Mouse (Mus musculus): ENCODE data around the gene Ppp1r12b.

Gene Ppp1r12b

DNA sequence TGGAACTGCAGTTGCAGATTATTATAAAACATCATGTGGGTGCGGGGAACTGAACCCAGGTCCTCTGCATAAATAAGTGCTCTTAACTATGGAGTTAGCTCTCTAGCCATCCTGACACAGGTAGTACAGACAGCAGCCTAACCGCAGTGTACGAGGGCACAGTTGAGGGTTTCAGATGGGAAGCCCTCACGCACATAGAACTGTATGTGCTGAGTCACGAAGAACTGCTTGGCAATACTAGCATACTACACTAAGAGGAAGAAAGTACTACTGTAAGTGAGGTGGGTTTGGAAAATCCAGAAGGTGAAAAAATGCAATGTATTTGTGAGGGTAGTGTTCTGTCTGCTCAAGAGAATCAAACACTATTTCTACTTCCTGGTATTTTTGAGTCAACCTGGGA is 185.4 kb downstream of the Ppp1r12b start:
- no peak for DNase-seq (ENCODE audit: extremely low read depth, insufficient read length, low spot score)

DNA sequence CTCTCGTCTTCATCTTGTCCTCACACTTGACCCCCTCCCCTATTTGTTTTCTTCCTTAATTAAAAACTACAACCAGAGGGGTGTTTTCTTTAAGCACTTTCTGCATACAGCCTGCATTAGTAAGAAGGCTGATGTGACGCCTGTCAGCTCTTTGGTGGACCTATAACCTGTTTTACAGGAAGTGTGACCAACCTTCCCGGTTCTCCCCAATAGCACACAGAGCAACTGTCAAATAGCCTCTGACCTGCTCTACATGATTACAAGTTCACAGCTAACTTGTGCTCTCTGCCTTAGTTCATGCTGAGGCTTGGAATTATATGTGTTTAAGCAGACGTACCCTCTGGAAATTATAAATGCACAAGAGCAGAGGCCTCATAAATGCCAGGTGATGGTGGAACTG is 189.3 kb downstream of the Ppp1r12b start:
- no peak for DNase-seq (ENCODE audit: extremely low read depth, insufficient read length, low spot score)

DNA sequence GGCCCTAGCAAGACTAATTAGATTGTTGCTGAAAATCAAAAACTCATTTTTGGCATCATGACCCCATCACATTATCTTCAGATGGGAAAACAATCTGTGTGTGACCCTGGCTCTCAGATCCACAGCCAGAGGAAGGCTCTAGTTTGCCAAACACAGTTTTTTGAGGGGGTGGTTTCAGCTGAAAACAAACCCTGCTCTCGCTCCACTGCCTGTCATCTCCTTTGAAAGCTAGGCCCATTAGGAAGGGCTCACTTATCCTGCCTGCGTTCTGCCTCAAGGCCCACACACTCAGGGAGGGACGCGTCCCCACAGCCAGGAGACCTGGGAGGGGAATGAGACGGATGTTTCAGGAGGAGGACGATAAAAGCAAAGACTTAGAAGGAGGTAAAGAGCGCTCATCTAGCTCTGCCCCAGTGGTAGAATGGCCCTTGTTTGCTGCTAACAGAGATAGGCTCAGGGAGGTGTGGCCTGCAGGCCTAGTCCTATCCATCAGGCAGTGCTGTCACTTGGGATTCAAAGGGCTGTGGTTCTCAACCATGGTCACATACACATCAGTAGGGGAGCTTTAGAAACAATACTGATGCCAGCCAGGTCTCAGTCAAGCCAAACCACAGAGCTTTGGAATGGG is 190.8 kb downstream of the Ppp1r12b start:
- no peak for DNase-seq (ENCODE audit: extremely low read depth, insufficient read length, low spot score)

DNA sequence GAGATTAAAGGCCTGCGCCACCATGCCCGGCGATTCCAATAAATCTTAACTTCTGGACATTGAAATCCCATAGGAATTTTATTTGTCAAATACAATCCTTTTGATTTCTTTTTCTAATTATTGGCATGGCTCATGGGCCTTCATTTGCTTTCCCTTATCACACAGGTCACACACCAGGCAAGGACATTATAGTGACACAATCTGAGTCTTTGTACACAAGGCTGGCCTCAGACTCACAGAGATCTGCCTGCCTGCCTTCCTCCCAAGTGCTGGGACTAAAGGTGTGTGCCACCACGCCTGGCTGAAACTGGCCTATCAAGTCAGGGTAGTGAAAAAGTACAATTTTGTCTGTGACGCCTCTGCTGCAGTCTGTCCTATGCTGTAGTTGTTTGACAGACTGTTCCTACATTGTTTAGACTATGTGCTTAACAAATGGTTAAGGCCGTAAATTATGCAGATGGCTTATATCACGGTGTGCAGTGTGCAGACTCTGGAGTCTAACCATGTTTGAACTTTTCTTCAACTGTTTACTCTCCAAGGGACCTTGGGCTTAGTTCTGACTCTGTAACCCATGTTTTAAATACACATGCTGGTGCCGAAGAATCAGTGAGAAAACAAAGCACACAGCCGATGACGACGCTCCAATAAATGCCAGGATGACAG is 191.8 kb downstream of the Ppp1r12b start:
- DNase-seq (ENCODE audit: extremely low read depth, insufficient read length, low spot score), result no peak

GRCm38 (mm10) chr1:134763250-134763649 is 192.5 kb downstream of the Ppp1r12b start:
- no peak for DNase-seq (ENCODE audit: extremely low read depth, insufficient read length, low spot score)

DNA sequence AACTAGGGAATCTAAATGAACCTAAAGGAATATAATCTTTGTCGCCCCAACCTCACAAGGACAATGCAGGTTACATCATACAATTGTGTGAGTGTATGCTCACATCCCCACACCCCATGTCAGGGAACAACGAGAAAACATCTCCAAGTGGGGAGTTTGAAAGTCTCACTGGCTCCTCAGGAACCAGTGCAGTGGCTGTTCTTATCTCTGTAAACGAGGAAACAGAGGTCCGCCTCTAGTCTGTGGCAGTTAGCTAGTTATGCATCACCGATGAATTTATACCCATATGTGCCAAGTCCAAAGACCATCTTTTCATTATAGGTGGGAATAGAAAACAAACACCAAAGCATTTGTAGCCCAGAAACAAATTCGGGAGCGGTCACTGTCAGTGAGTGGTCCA is 194.2 kb downstream of the Ppp1r12b start:
- DNase-seq (ENCODE audit: extremely low read depth, insufficient read length, low spot score), result no peak

- no peak for DNase-seq (ENCODE audit: extremely low read depth, insufficient read length, low spot score)
Measured at GRCm38 (mm10) chr1:134760642-134761041, 195.1 kb downstream of the Ppp1r12b start.

GRCm38 (mm10) chr1:134759133-134759532 is 196.6 kb downstream of the Ppp1r12b start:
- DNase-seq (ENCODE audit: extremely low read depth, insufficient read length, low spot score), result no peak

- DNase-seq (ENCODE audit: extremely low read depth, insufficient read length, low spot score), result no peak
Measured at GRCm38 (mm10) chr1:134757230-134757629, 198.5 kb downstream of the Ppp1r12b start.

- DNase-seq (ENCODE audit: extremely low read depth, insufficient read length, low spot score), result no peak
Measured at GRCm38 (mm10) chr1:134756190-134756873, 199.4 kb downstream of the Ppp1r12b start.

- no peak for DNase-seq (ENCODE audit: extremely low read depth, insufficient read length, low spot score)
Measured at GRCm38 (mm10) chr1:134755548-134756189, 200.1 kb downstream of the Ppp1r12b start.

- no peak for DNase-seq (ENCODE audit: extremely low read depth, insufficient read length, low spot score)
Measured at GRCm38 (mm10) chr1:134754818-134755217, 200.9 kb downstream of the Ppp1r12b start.

GRCm38 (mm10) chr1:134753751-134754630 is 201.8 kb downstream of the Ppp1r12b start:
- no peak for DNase-seq (ENCODE audit: extremely low read depth, insufficient read length, low spot score)

GRCm38 (mm10) chr1:134752447-134752846 is 203.3 kb downstream of the Ppp1r12b start:
- no peak for DNase-seq (ENCODE audit: extremely low read depth, insufficient read length, low spot score)

GRCm38 (mm10) chr1:134749889-134750288 is 205.9 kb downstream of the Ppp1r12b start:
- no peak for DNase-seq (ENCODE audit: extremely low read depth, insufficient read length, low spot score)

- DNase-seq (ENCODE audit: extremely low read depth, insufficient read length, low spot score), result peak; percentile 48
Measured at GRCm38 (mm10) chr1:134747236-134748174, 208.2 kb downstream of the Ppp1r12b start.

GRCm38 (mm10) chr1:134745648-134746047 is 210.1 kb downstream of the Ppp1r12b start:
- no peak for DNase-seq (ENCODE audit: extremely low read depth, insufficient read length, low spot score)

GRCm38 (mm10) chr1:134741946-134742661 is 213.6 kb downstream of the Ppp1r12b start:
- no peak for DNase-seq (ENCODE audit: extremely low read depth, insufficient read length, low spot score)

- DNase-seq (ENCODE audit: extremely low read depth, insufficient read length, low spot score), result no peak
Measured at GRCm38 (mm10) chr1:134741433-134741832, 214.3 kb downstream of the Ppp1r12b start.
